Mouse (Mus musculus) hindbrain, embryonic 13.5 days (tissue): Measurements from ENCODE around the gene Rab20. TPM values are rescaled to one million over a fixed set of nuclear protein-coding genes. Genes with fewer than 3 reads are reported as not detected.
A peak's percentile ranks its signal among the peaks of the same experiment; 100 is the strongest.

Source experiments
- ATAC-seq: fragments of 200-750 bp; cut with Nextera tagmentation; 2 replicates; pipeline ENCODE4 v1.8.0; 2017; ENCODE audit warnings: moderate TSS enrichment; ENCODE audit not compliant: low FRiP score
- H3K27ac ChIP-seq: fragments of 300-500 bp; sonication (generic); 2 replicates; pipeline ENCODE4 v1.5.1; 2015; ENCODE audit warnings: inconsistent platforms, mild to moderate bottlenecking, moderate library complexity
- H3K27me3 ChIP-seq: fragments of 300-500 bp; sonication (generic); 2 replicates; pipeline ENCODE4 v1.6.1; 2015; ENCODE audit warnings: mild to moderate bottlenecking, inconsistent platforms
- H3K36me3 ChIP-seq: fragments of 300-500 bp; sonication (generic); 2 replicates; pipeline ENCODE4 v1.6.1; 2015; ENCODE audit warnings: mild to moderate bottlenecking, inconsistent platforms
- H3K4me1 ChIP-seq: fragments of 300-500 bp; sonication (generic); replicated peaks from 2 replicates; pipeline ENCODE4 v1.6.1; 2015; ENCODE audit warnings: inconsistent platforms
- H3K4me2 ChIP-seq: fragments of 300-500 bp; sonication (generic); 2 replicates; pipeline ENCODE4 v1.6.1; 2015; ENCODE audit warnings: inconsistent platforms, mild to moderate bottlenecking, moderate library complexity
- H3K4me3 ChIP-seq: fragments of 300-500 bp; sonication (generic); 2 replicates; pipeline ENCODE4 v1.5.1; 2015; ENCODE audit warnings: mild to moderate bottlenecking, inconsistent platforms
- H3K9ac ChIP-seq: fragments of 300-500 bp; sonication (generic); 2 replicates; pipeline ENCODE4 v1.6.1; 2015; ENCODE audit warnings: mild to moderate bottlenecking, inconsistent platforms
- H3K9me3 ChIP-seq: fragments of 300-500 bp; sonication (generic); 2 replicates; pipeline ENCODE4 v1.6.1; 2016; ENCODE audit warnings: inconsistent platforms
- WGBS: fragments of 180-500 bp; shearing (Covaris S2); methylation state at CpG from one replicate; pipeline ENCODE4 v1.1.7; 2015; 5-methylcytosine and 5-hydroxymethylcytosine counted together
- polyA plus RNA-seq: library from polyadenylated mRNA; unstranded; fragments of >200 nt; fragmentation: Nextera tagmentation; extraction: Ambion mirVana; gene quantifications from 2 replicates; pipeline ENCODE4 v1.2.1, GENCODE M21; 2015

Rab20 gene
- polyA plus RNA-seq, 1 experiment from 2014 or later = 1.8 TPM

- Histone ChIP-seq H3K4me2 (no peak overlapping the region), H3K9ac (no peak overlapping the region), H3K4me3 (no peak overlapping the region), H3K36me3 (no peaks in the 10 kb centered on the region), H3K9me3 (no peaks in the 10 kb centered on the region), H3K4me1 (peaks cover 30% of the 10 kb centered on the region), H3K27ac (no peak overlapping the region), H3K27me3 (no peaks in the 10 kb centered on the region)
- ATAC-seq = no peak
- 88% methylated on average over 10 of the region's 10 CpGs for WGBS
These were observed 63.4 kb downstream of the Rab20 start for GRCm38 (mm10) chr8:11415089-11415488.

GRCm38 (mm10) chr8:11414304-11414703 is 64.2 kb downstream of the Rab20 start:
- Histone ChIP-seq H3K9ac (no peak overlapping the region; the same call in 1 of the 2 replicates), H3K4me1 (peaks cover 30% of the 10 kb centered on the region), H3K4me3 (no peak overlapping the region), H3K4me2 (no peak overlapping the region), H3K36me3 (no peaks in the 10 kb centered on the region), H3K27me3 (no peaks in the 10 kb centered on the region), H3K9me3 (no peaks in the 10 kb centered on the region), H3K27ac (no peak overlapping the region)
- 13% methylated on average over 8 of the region's 8 CpGs for WGBS
- ATAC-seq = peak; percentile 60

- peaks cover 28% of the 10 kb centered on the region for H3K4me1 ChIP-seq
- ATAC-seq = no peak; the same call in 1 of the 2 replicates
- H3K4me2 ChIP-seq = no peak overlapping the region
- H3K27ac ChIP-seq = peak overlapping the region; percentile 19; the same call in 1 of the 2 replicates
- WGBS = 72% methylated on average over 5 of the region's 5 CpGs
- no peak overlapping the region for H3K9ac ChIP-seq
- no peaks in the 10 kb centered on the region for H3K27me3 ChIP-seq
- H3K4me3 ChIP-seq = no peak overlapping the region
- H3K9me3 ChIP-seq = no peaks in the 10 kb centered on the region
- H3K36me3 ChIP-seq = no peaks in the 10 kb centered on the region
These were observed 66.1 kb downstream of the Rab20 start for GRCm38 (mm10) chr8:11412450-11412849.

- Histone ChIP-seq H3K27ac (peak overlapping the region; percentile 19; the same call in 1 of the 2 replicates), H3K4me3 (no peak overlapping the region), H3K9me3 (no peaks in the 10 kb centered on the region), H3K36me3 (no peaks in the 10 kb centered on the region), H3K4me1 (peaks cover 28% of the 10 kb centered on the region), H3K9ac (no peak overlapping the region), H3K4me2 (no peak overlapping the region), H3K27me3 (no peaks in the 10 kb centered on the region)
- 58% methylated on average over 12 of the region's 12 CpGs for WGBS
- ATAC-seq = no peak
These were observed 66.9 kb downstream of the Rab20 start for GRCm38 (mm10) chr8:11411504-11412124.

- ATAC-seq = peak; percentile 75
- H3K27me3 ChIP-seq = no peaks in the 10 kb centered on the region
- no peaks in the 10 kb centered on the region for H3K9me3 ChIP-seq
- H3K9ac ChIP-seq = no peak overlapping the region
- H3K4me2 ChIP-seq = no peak overlapping the region
- H3K4me1 ChIP-seq = peaks cover 9% of the 10 kb centered on the region
- H3K36me3 ChIP-seq = no peaks in the 10 kb centered on the region
- H3K27ac ChIP-seq = 0 out of 2 replicates have a peak overlapping the region, but pooled peaks have one; percentile 23
- H3K4me3 ChIP-seq = no peak overlapping the region
- WGBS = 59% methylated on average over 13 of the region's 13 CpGs
These were observed 72.6 kb downstream of the Rab20 start for GRCm38 (mm10) chr8:11405722-11406481.

- Histone ChIP-seq H3K27ac (no peak overlapping the region), H3K36me3 (no peaks in the 10 kb centered on the region), H3K4me3 (no peak overlapping the region), H3K4me2 (no peak overlapping the region), H3K9me3 (no peaks in the 10 kb centered on the region), H3K4me1 (peaks cover 12% of the 10 kb centered on the region), H3K27me3 (no peaks in the 10 kb centered on the region), H3K9ac (no peak overlapping the region)
- ATAC-seq = no peak
- 69% methylated on average over 4 of the region's 4 CpGs for WGBS
These were observed 73.9 kb downstream of the Rab20 start for GRCm38 (mm10) chr8:11404614-11405013.

- Histone ChIP-seq H3K4me3 (no peak overlapping the region), H3K36me3 (no peaks in the 10 kb centered on the region), H3K4me2 (no peak overlapping the region), H3K27me3 (no peaks in the 10 kb centered on the region), H3K4me1 (peaks cover 14% of the 10 kb centered on the region), H3K9ac (no peak overlapping the region), H3K9me3 (no peaks in the 10 kb centered on the region), H3K27ac (no peak overlapping the region)
- no peak for ATAC-seq
- 91% methylated on average over 9 of the region's 9 CpGs for WGBS
These were observed 74.7 kb downstream of the Rab20 start for GRCm38 (mm10) chr8:11403813-11404212.

Other genes with a start within 250 kb of the Rab20 start
- gene Col4a2, start 165.9 kb downstream of the Rab20 start, polyA plus RNA-seq = 41.6 and 42.4 TPM in 2 replicates
- 93.3 and 94.0 TPM in 2 replicates for gene Col4a1, start 165.9 kb downstream of the Rab20 start, polyA plus RNA-seq
- 153 and 161 TPM in 2 replicates for gene Naxd, start 18.8 kb upstream of the Rab20 start, polyA plus RNA-seq
- 22.6 and 23.8 TPM in 2 replicates for gene Cars2, start 72.1 kb upstream of the Rab20 start, polyA plus RNA-seq
- 40.7 and 44.7 TPM in 2 replicates for gene Ing1, start 76.9 kb upstream of the Rab20 start, polyA plus RNA-seq
- 86.4 and 87.4 TPM in 2 replicates for gene Ankrd10, start 157.0 kb upstream of the Rab20 start, polyA plus RNA-seq
- not detected in 2 replicates for gene 1700016D06Rik, start 222.4 kb upstream of the Rab20 start, polyA plus RNA-seq
- 62.4 and 62.5 TPM in 2 replicates for gene Arhgef7, start 249.0 kb upstream of the Rab20 start, polyA plus RNA-seq